Mouse (Mus musculus) forebrain, embryonic 11.5 days (tissue): ENCODE data around the gene Marveld1. TPM values are rescaled to one million over a fixed set of nuclear protein-coding genes. Genes with fewer than 3 reads are reported as not detected.

ENCODE experiments used
- ATAC-seq: fragments of 200-750 bp; cut with Nextera tagmentation; replicated peaks from 2 replicates; pipeline ENCODE4 v1.8.0; 2017; ENCODE audit warnings: moderate TSS enrichment; ENCODE audit not compliant: low FRiP score
- DNase-seq: peaks from one replicate; pipeline ENCODE4 v3.0.0-alpha.2; 2017; ENCODE audit warnings: low spot score
- H3K27ac ChIP-seq: fragments of 300-500 bp; sonication (generic); 2 replicates; pipeline ENCODE4 v1.5.1; 2014; ENCODE audit warnings: low read depth, low read length
- H3K27me3 ChIP-seq: fragments of 300-500 bp; sonication (generic); 2 replicates; pipeline ENCODE4 v1.6.1; 2014; ENCODE audit warnings: mild to moderate bottlenecking, low read length, mixed read lengths; ENCODE audit not compliant: control insufficient read depth, insufficient read depth
- H3K36me3 ChIP-seq: fragments of 300-500 bp; sonication (generic); 2 replicates; pipeline ENCODE4 v1.6.1; 2014; ENCODE audit warnings: mild to moderate bottlenecking, low read length, moderate library complexity, mixed read lengths; ENCODE audit not compliant: control insufficient read depth, insufficient read depth
- H3K4me1 ChIP-seq: fragments of 300-500 bp; sonication (generic); replicated peaks from 2 replicates; pipeline ENCODE4 v1.6.1; 2014; ENCODE audit warnings: low read length, mixed read lengths; ENCODE audit not compliant: control insufficient read depth, insufficient read depth
- H3K4me2 ChIP-seq: fragments of 300-500 bp; sonication (generic); 2 replicates; pipeline ENCODE4 v1.6.1; 2014; ENCODE audit warnings: low read depth, mild to moderate bottlenecking, low read length, moderate library complexity, mixed read lengths; ENCODE audit not compliant: severe bottlenecking
- H3K4me3 ChIP-seq: fragments of 300-500 bp; sonication (generic); 2 replicates; pipeline ENCODE4 v1.5.1; 2014; ENCODE audit warnings: low read depth, low read length
- H3K9ac ChIP-seq: fragments of 300-500 bp; sonication (generic); 2 replicates; pipeline ENCODE4 v1.6.1; 2014; ENCODE audit warnings: low read length
- H3K9me3 ChIP-seq: fragments of 300-500 bp; sonication (generic); 2 replicates; pipeline ENCODE4 v1.6.1; 2016; ENCODE audit warnings: low read length, mixed read lengths; ENCODE audit not compliant: control insufficient read depth
- WGBS: fragments of 180-500 bp; shearing (Covaris S2); extraction: QIAGEN DNeasy Blood & Tissue Kit; methylation state at CpG from one replicate; pipeline ENCODE4 v1.1.7; 2014; 5-methylcytosine and 5-hydroxymethylcytosine counted together
- polyA plus RNA-seq: library from polyadenylated mRNA; unstranded; fragments of >200 nt; fragmentation: Nextera tagmentation; extraction: Ambion mirVana; gene quantifications from 2 replicates; pipeline ENCODE4 v1.2.1, GENCODE M21; 2014

The Marveld1 gene
- polyA plus RNA-seq, 1 experiment from 2014 or later = 8.7 TPM

DNA sequence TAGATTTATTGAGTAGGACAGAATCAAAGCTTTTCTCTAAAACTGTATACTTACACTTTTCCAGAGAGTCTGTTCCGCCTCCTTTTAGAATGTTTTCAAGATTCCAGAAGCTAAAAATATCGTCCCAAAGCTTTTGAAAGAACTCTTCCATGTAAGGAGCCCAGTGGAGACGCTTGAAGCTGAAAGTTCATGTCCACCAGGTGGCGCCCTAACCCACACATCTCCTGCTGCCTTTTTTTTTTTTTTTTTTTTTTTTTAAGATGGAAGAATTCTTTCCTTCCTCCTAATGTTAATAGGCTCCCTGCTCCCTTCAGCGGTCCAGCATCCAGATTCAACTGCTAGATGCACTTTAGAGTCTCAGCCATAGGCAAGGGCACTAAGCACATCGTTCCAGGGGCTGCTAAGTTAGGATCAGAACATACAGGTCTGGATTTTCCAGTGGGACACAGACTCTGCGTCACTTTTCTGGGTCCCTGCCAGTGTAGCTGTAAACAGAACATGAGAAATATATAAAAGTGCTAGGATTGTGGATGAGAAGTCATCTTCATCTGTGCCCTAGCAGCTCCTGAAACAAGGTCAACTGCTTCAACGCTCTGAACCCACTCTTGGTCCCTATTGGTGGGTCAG is 2.5 kb upstream of the Marveld1 start:
- Histone ChIP-seq H3K36me3 (no peaks in the 10 kb centered on the region), H3K27ac (no peak overlapping the region), H3K9ac (no peak overlapping the region), H3K4me2 (no peak overlapping the region), H3K4me1 (0 out of 2 replicates have a peak, but pooled peaks cover 3% of the 10 kb centered on the region), H3K9me3 (no peaks in the 10 kb centered on the region), H3K27me3 (peaks cover 14% of the 10 kb centered on the region), H3K4me3 (no peak overlapping the region)
- DNase-seq (peak; percentile 89), ATAC-seq (no peak)
- WGBS = 28% methylated on average over 8 of the region's 8 CpGs

DNA sequence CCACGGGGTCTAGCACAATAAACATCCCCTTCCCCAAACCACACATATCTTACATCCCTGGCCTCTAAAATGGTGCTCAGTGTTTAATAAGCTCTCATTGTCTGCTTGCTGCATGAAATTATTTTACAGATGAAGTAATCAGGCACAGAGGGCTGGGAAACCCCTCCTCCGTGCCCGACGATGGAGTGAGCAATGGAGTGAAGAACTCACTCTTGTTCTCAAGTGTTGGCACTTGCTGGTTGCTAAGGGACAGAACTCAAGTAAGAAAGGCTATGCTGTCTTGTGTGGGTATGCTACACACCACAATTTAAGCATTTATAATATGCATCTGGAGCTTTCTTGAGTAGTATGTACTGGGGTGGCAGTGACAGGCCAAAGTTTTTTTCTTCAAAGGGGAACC is 2.0 kb upstream of the Marveld1 start:
- H3K4me3 ChIP-seq = no peak overlapping the region
- no peak overlapping the region for H3K9ac ChIP-seq
- H3K4me1 ChIP-seq = 0 out of 2 replicates have a peak, but pooled peaks cover 3% of the 10 kb centered on the region
- no peaks in the 10 kb centered on the region for H3K9me3 ChIP-seq
- ATAC-seq = no peak
- H3K4me2 ChIP-seq = no peak overlapping the region
- WGBS = 73% methylated on average over 4 of the region's 4 CpGs
- H3K36me3 ChIP-seq = no peaks in the 10 kb centered on the region
- peaks cover 14% of the 10 kb centered on the region for H3K27me3 ChIP-seq
- H3K27ac ChIP-seq = no peak overlapping the region
- no peak for DNase-seq

DNA sequence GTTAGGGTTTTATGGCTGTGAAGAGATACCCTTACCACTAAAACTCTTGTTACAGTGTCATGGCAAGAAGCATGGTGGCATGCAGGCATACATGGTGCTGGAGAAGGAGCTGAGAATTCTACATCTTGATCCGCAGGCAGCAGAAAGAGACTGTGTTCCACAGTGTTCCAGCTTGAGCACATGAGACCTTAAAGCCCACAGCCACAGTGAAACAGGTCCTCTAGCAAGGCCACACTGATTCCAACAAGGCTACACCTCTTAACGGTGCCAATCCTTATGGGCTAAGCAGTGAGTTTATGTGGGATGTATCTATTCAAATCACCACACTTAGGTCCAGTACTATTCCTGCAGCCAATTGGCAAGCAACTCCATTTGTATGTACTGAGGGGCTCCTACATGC is 1.5 kb upstream of the Marveld1 start:
- H3K27ac ChIP-seq = no peak overlapping the region
- H3K36me3 ChIP-seq = no peaks in the 10 kb centered on the region
- no peak overlapping the region for H3K9ac ChIP-seq
- H3K4me2 ChIP-seq = no peak overlapping the region
- 95% methylated on average over 2 of the region's 2 CpGs for whole genome bisulfite sequencing
- no peaks in the 10 kb centered on the region for H3K9me3 ChIP-seq
- H3K4me1 ChIP-seq = 0 out of 2 replicates have a peak, but pooled peaks cover 3% of the 10 kb centered on the region
- H3K27me3 ChIP-seq = peaks cover 14% of the 10 kb centered on the region
- DNase-seq = no peak
- H3K4me3 ChIP-seq = no peak overlapping the region
- no peak for ATAC-seq

DNA sequence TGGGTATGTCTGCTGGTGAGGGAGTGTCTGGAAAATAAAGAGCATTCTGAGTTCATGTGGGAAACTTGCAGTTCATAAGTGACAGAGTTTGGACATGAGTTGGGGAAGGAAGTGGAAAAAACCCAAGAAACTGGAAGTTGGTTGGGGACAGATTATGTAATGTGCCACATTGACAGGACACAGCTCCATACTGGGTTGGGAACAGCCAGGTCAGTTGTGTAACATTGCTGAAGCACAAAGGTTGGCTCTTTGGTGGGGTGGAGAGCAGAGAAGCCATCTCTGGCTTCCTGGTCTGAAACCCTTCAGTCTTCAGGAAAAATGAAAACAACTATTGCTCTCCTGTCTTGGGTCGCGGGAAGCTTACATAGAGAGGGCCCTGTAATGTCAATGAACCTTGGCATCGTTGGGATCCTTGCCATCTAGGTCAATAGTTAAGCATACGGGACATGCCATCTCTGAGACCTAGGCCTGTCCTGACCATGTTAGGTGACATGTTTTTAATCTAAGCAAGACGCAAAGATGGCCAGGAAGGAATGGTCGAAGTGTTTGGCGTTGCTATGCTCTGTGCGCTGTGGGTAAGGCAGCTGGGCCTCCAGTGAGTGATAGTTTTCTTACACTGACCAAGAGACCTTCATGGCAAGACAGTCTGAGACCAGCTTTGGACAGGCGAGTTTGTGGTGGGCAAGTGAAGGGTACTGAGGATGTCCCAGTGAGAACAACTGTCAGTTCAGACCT is 757 bp upstream of the Marveld1 start:
- no peak overlapping the region for H3K27ac ChIP-seq
- ATAC-seq (no peak), DNase-seq (no peak)
- 91% methylated on average over 9 of the region's 9 CpGs for WGBS
- H3K4me2 ChIP-seq = no peak overlapping the region; the same call in 1 of the 2 replicates
- H3K9ac ChIP-seq = no peak overlapping the region; the same call in 1 of the 2 replicates
- H3K36me3 ChIP-seq = no peaks in the 10 kb centered on the region
- no peaks in the 10 kb centered on the region for H3K9me3 ChIP-seq
- H3K4me3 ChIP-seq = no peak overlapping the region
- H3K4me1 ChIP-seq = 0 out of 2 replicates have a peak, but pooled peaks cover 3% of the 10 kb centered on the region
- H3K27me3 ChIP-seq = peaks cover 14% of the 10 kb centered on the region

DNA sequence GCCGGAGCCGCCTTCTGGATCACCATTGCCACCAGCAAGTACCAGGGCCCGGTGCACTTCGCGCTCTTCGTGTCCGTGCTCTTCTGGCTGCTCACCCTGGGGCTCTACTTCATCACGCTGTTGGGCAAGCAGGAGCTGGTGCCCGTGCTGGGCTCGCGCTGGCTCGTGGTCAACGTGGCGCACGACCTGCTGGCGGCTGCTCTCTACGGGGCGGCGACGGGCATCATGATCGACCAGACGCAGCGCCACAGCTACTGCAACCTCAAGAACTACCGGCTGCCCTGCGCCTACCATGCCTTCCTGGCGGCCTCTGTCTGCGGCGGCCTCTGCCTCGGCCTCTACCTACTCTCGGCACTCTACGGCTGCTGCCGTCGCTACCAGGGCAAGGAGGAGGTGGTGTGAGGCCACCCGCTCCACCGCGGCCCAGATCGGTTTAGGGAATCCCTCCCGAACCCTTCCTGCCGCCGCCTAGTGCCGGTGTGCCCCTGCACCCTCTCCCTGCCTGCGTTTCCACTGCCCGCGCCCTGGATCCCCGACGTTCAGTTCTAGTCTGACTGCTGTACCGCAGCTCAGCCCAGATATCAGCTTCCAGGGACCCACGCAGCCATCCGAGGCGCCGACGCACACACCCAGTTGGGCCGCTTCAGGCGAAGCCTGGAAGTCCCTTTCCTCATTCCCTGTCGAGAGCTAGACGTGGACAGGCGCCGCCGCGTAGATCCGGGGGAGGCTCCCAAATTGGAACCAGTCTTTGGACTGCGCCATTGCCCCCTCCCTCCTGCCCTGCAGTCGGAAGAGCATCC is 769 bp downstream of the Marveld1 start:
- H3K36me3 ChIP-seq = no peaks in the 10 kb centered on the region
- no peak overlapping the region for H3K27ac ChIP-seq
- H3K4me1 ChIP-seq = 0 out of 2 replicates have a peak, but pooled peaks cover 3% of the 10 kb centered on the region
- H3K27me3 ChIP-seq = peaks cover 14% of the 10 kb centered on the region
- peak overlapping the region; percentile 60 for H3K4me3 ChIP-seq
- H3K9ac ChIP-seq = peak overlapping the region; percentile 80
- H3K9me3 ChIP-seq = no peaks in the 10 kb centered on the region
- DNase-seq = peak; percentile 73
- ATAC-seq = peak; percentile 37; the same call in 1 of the 2 replicates
- WGBS = 1% methylated on average over 63 of the region's 63 CpGs
- peak overlapping the region; percentile 84 for H3K4me2 ChIP-seq

DNA sequence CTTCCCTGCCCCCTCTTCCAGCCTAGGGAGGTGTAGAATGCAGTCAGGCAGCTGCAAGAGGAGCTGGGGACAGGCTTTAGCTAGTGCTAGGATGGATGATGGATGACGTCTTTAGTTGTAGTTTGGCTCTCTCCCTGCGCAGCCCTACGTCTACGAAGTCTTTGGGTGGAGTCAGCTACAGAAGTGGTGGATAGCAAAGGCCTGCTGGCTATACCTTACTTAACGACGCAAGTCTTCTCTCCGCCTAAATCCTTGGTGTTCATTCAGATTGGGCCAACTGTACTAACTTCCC is 1.3 kb downstream of the Marveld1 start:
- Histone ChIP-seq H3K4me3 (peak overlapping the region; percentile 60), H3K36me3 (no peaks in the 10 kb centered on the region), H3K27me3 (peaks cover 14% of the 10 kb centered on the region), H3K9ac (peak overlapping the region; percentile 80), H3K4me2 (peak overlapping the region; percentile 84), H3K27ac (no peak overlapping the region), H3K9me3 (no peaks in the 10 kb centered on the region), H3K4me1 (0 out of 2 replicates have a peak, but pooled peaks cover 3% of the 10 kb centered on the region)
- ATAC-seq (no peak), DNase-seq (no peak)
- WGBS = 25% methylated on average over 7 of the region's 7 CpGs

DNA sequence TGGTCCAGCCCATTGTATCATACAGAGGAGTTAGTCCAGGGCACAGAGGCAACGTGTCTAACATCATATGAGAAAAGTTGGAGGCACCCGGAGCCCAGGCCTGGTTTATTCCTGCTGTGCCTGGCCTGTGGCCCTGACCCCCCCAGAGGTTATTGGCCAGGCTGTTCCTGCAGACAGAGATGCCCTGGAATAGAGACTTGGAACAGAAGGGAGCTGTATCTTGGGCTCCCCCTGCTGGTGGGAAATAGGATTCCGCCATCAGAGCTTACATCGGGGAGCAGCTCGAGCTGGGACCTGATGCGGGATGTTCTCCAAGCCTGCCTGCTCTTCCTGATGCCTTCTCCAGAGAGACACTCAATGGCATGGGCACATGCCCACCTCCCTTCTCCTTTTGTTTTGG is 4.8 kb downstream of the Marveld1 start:
- Histone ChIP-seq H3K4me3 (no peak overlapping the region), H3K9me3 (no peaks in the 10 kb centered on the region), H3K4me1 (0 out of 2 replicates have a peak, but pooled peaks cover 3% of the 10 kb centered on the region), H3K9ac (no peak overlapping the region), H3K27ac (no peak overlapping the region), H3K27me3 (peaks cover 10% of the 10 kb centered on the region), H3K4me2 (no peak overlapping the region), H3K36me3 (no peaks in the 10 kb centered on the region)
- ATAC-seq (peak; percentile 60), DNase-seq (peak; percentile 91)
- WGBS = 4% methylated on average over 6 of the region's 6 CpGs

DNA sequence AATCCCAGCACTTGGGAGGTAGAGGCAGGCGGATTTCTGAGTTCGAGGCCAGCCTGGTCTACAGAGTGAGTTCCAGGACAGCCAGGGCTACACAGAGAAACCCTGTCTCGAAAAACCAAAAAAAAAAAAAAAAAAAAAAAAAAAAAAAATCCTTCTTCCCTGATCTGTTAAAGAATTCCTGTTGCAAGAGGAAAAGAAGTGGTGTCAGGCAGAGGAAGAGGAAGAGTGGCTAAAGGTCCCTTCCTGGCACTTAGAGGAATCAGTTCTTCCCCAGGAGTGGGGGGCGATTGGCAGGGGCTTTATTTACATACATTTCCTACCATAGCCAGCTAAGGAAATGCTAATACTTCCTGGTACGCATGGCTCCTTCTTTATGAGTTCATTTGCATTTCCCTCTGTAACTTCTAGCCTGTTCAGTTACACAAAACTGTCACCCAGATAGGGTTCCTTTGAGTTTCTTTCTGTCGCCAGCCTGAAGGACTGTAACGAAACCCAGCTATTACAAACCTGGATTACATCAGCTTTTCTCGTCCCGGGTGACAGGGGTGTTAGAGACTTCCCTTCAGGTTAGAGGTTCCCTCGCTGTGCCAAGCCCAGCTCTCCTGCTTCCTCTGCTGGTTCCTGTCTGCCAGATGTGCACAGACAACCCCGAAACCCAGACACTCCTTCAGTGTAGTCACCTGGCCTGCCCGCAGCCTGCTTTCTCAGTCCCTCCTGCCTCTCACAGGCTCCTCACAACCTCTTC is 10.5 kb downstream of the Marveld1 start:
- Histone ChIP-seq H3K27ac (no peak overlapping the region), H3K4me2 (no peak overlapping the region), H3K4me3 (no peak overlapping the region), H3K4me1 (no peaks in the 10 kb centered on the region), H3K27me3 (no peaks in the 10 kb centered on the region), H3K9me3 (no peaks in the 10 kb centered on the region), H3K36me3 (no peaks in the 10 kb centered on the region), H3K9ac (no peak overlapping the region)
- no peak for ATAC-seq
- DNase-seq = no peak
- 78% methylated on average over 12 of the region's 12 CpGs for WGBS
